Mouse (Mus musculus) thymus, adult 2 months (tissue): ENCODE measurements around the gene Plekhj1.

Source experiments
- CTCF ChIP-seq: fragments of 200-500 bp; IDR thresholded peaks from 2 replicates; pipeline ENCODE4 v1.5.1; 2012; ENCODE audit warnings: mild to moderate bottlenecking, control low read depth, low read length, moderate library complexity, borderline replicate concordance; ENCODE audit not compliant: control insufficient read depth, poor library complexity, insufficient read depth; ENCODE audit errors: extremely low read depth
- POLR2A ChIP-seq: fragments of 200-500 bp; IDR thresholded peaks from 2 replicates; pipeline ENCODE4 v1.6.1; 2012; ENCODE audit warnings: mild to moderate bottlenecking, low read length, control low read depth, moderate library complexity; ENCODE audit not compliant: control insufficient read depth, poor library complexity, insufficient read depth; ENCODE audit errors: extremely low read depth

GRCm38 (mm10) chr10:80838346-80838912 is 40.0 kb upstream of the Plekhj1 start:
- no peak for TF ChIP-seq POLR2A
- TF ChIP-seq CTCF = no peak
